Mouse (Mus musculus) large intestine, adult 2 months (tissue): ENCODE results near the gene Utrn. TPM values are rescaled to one million over a fixed set of nuclear protein-coding genes. Genes with fewer than 3 reads are reported as not detected.

Source experiments
- DNase-seq: peaks from one replicate; pipeline ENCODE4 v3.0.0-alpha.2; 2012; ENCODE audit warnings: low read depth, low spot score
- WGBS: fragments of 180-500 bp; shearing (Covaris S2); methylation state at CpG from one replicate; pipeline ENCODE4 v1.1.7; 2018; 5-methylcytosine and 5-hydroxymethylcytosine counted together
- polyA plus RNA-seq: library from polyadenylated mRNA; depleted of rRNA; stranded (reverse); fragments of >200 nt; gene quantifications from 2 replicates; pipeline ENCODE4 v1.2.3, GENCODE M21; 2012

The Utrn gene
- polyA plus RNA-seq, 1 experiment = 10.5 TPM

DNA sequence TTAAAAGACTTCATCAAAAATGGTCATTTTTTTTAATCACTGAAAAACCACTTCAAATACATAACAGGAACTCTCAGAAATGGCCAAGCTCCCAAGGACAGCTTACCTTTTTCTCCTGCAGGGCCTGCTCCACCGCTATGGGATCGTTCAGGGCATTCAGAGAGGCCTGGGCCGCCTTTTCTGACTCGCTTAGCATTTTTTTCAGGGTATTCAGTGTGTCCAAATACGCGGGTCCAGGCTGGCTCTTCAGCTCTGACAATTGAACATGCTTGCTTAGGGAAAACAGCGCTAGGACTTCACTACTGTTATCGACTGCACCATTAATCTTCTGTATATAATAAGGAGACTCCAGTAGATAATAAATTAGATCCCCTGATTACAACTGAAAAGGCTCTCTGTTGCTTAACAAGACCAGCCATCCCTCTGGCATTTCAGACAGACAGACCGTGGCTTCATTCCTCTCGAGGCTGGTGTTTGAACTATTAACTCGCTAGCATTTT lies 157.8 kb downstream of the Utrn start:
- 87% methylated on average over 11 of the region's 11 CpGs for WGBS
- no peak for DNase-seq

DNA sequence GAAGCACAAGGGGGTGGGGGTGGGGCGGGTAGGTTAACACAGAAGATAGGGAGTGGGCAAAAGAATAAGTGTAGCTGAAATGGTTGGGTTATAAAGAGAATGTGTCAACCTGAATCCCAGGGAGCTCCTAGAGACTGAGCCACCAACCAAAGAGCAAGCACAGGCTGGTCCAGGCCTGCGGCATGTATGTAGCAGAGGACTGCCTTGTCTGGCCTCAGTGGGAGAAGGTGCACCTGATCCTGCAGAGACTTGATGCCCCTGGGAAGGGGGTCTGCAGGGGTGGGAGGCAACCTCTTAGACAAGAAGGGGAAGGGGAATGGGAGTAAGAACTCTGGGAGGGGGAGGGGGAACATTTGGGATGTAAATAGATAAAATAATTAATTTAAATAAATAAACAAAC lies 162.6 kb downstream of the Utrn start:
- no peak for DNase-seq
- 95% methylated on average over 2 of the region's 2 CpGs for WGBS

DNA sequence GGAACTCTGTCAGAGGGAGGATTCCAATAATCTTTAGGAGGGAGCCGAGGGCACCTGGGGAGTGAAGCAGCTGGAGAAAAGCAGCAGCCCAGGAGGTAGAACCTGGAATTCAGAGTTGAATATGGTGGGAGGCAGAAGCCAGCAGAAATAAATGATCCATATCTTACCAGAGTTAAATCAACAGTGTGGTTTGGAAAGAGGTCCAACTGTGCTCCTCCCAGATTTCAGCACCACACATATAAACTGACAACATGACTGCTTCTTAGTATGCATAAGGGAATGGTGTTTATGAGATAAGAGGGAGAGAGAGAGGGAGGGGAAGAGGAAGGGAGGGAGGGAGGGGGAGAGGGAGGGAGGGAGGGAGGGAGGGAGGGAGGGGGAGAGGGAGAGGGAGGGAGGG lies 163.2 kb downstream of the Utrn start:
- DNase-seq = no peak
- WGBS = 71% methylated on average over 1 of the region's 1 CpGs

DNA sequence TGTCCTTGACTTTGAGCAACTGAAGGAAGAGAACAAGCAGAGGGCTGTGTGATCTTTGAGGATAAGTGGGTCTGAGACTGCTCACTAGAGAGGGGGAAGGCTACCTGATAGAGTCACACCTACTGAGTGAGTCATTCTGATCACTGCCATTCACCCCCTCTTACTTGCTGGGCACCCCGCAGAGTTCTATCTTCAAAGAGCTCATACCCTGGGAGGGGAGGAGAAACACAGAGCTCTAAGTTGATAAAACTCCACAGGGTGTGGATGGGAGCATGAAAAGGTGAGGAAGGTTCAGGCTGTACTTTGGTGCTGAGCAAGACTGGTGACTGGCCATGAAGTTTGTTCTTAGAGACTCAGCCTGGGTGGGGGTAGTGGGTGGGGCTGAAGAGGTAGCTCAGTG lies 164.9 kb downstream of the Utrn start:
- DNase-seq = no peak

DNA sequence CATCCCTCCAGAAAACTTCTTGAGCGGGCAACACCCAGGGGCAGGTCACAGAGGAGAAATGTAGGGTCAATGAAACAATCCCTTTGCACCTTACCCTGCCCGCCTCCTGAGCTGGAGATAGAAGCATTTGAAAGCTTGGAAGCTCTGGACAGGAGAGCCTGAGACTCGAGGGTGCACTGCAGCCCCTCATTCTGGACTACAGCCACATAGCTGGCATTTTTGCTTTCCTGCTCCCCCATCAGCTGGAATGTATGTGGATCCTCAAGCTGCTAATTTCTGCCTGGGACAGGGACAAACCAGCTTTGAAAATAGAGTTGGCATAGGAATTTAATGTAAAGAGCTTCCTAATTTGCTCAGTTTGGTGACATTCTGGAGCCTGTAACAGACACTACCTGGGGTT lies 165.6 kb downstream of the Utrn start:
- 74% methylated on average over 3 of the region's 3 CpGs for WGBS
- no peak for DNase-seq

More for the DNA sequence above, 164.9 kb downstream of the Utrn start:
- 25% methylated on average over 1 of the region's 1 CpGs for WGBS

DNA sequence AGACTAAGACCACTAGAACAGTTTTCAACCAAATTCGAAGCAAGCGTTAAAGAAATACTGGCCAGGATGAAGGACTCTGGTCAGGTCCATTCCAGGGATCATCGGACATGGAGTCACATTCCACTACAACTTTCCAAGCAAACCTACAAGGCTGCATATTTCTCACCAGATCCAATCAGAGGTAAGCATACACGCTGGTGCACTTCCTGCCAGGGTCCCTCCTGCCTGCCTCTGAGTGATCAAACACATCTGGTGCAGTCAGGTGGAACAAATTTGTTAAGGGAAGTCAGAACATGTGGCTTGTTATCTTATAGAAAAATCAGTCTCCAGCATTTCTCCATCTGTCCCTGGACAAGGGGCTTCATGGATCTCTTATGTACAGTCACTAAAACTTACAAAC lies 167.0 kb downstream of the Utrn start:
- WGBS = 80% methylated on average over 4 of the region's 4 CpGs
- DNase-seq = no peak

DNA sequence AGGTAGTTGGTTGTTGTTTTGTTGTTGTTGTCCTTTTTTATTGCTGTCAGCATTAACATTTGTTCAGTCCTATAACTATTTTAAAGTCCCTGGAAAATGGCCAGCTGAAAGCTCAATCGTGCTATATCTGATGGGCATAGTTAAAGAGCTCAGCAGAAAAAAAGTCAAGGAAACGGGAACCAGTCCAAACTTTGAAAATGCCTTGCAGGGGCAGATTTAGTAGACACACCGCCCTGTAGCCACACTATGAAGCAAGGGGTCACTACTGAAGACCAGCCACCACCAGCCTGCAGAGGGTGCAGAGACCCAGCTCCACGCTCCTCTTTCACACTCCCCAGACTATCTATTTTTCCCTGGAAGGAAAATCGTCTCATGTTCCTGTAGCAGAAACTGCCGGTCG lies 167.5 kb downstream of the Utrn start:
- no peak for DNase-seq
- 72% methylated on average over 7 of the region's 7 CpGs for WGBS

DNA sequence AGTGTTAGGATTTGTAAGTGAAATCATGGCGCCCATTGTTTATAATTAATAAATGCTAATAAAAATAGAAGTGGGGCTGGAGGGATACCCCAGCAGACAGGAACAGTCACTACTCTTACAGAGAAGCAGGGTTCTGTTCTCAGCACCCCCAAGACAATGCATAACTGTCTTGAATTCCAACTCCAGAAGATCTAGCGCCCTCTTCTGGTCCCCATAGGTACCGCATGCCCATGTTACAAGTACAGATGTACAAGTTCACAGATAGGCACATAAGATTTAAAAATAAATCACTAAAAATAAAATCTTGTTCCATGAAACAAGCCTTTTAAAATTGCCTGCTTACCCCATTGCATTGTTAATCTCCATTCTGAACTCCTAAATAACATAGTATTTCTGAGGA lies 168.6 kb downstream of the Utrn start:
- no peak for DNase-seq
- WGBS = 84% methylated on average over 3 of the region's 3 CpGs

DNA sequence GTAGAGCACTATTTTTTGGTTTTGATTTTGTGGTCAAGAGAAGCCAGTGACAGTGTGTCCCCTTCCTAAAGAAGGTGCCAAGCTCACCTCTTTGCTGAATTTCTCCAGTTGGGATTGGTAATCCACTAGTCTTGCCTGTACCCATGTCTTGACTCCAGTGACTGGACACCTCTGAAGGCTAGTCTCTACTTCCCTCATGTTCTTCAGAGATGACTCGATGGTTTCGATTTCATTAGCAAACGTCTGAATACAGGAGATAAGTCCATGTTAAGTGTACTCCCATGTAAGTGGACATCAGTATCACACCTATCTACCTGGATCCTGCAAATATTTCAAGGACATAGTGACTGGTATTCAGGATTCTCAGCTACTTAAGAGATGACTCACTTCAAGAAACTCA lies 171.3 kb downstream of the Utrn start:
- WGBS = 87% methylated on average over 3 of the region's 3 CpGs
- DNase-seq = no peak

DNA sequence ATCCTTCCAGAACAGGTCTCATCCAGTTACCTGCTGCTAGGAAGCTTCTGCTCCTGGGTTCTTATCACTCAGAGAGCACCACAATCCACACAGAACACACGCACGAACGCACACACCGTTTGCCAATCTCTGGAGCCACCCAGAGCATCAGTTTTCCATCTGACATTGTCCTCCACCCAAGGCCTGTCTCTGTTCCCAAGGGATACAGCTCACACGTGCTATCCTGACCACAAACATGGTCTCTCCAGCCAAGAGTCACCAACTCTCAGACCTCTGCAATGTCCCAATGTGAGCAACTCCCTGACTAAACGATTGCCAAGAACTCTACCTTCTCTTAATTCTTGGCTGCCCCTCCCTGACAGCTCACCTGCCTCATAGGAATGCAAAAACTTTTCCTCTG lies 172.5 kb downstream of the Utrn start:
- 88% methylated on average over 6 of the region's 6 CpGs for WGBS

DNA sequence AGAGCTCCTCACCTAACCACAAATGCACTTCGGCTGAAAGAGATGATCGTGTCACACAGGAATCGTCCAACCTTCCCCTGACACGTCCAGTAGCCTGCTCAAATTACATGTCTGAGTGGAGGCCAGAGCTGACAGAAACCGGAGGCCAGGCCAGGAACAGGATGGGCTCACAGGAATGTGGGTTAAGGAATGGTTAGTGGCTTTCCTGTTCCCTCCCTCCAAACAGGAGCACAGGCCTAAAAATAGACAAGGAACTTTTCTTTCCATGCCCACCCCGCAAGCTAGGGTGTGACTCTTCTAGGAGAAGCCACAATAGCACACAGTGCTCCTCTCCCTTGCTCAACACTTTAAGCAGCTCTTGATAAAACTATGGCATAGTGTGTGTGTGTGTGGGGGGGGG lies 174.4 kb downstream of the Utrn start:
- no peak for DNase-seq
- 58% methylated on average over 6 of the region's 6 CpGs for WGBS

More for the DNA sequence above, 172.5 kb downstream of the Utrn start:
- no peak for DNase-seq

DNA sequence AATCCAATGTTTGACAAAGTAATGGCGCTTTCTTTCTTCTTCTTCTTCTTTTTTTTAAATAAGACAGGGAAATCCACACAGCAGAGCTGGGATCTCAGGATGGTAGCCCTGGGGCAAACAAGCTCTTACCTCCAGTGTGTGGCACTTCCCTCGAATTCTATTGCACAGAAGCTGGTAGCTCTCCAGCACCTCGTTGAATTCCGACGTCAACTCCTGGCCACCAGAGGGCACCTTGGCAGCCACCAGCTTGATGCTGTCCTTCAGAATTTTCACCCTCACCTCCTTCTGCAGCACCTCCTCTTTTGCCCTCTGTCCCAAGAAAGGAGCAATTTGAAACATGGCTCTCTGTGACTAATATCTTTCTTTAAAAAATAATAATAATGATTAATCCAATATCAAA lies 178.6 kb downstream of the Utrn start:
- peak; percentile 32 for DNase-seq
- WGBS = 22% methylated on average over 5 of the region's 5 CpGs

DNA sequence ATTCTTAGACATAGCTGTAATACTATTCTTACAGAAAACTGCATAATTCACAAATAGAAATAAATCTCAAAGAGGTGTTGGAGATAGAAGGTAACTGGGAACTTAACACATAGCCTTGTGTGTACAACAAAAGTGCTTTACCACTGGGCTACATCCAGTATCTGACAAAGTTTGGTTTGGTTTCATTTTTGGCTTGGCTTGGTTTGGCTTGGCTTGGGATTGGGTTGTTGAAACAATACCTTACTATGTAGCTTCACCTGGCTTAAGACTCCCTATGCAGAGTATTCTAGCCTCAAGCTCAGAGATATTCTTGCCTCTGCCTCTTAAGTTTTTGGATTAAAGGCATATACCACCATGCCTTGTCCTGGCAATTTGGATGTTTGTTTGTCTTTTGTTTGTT lies 183.5 kb downstream of the Utrn start:
- no peak for DNase-seq

DNA sequence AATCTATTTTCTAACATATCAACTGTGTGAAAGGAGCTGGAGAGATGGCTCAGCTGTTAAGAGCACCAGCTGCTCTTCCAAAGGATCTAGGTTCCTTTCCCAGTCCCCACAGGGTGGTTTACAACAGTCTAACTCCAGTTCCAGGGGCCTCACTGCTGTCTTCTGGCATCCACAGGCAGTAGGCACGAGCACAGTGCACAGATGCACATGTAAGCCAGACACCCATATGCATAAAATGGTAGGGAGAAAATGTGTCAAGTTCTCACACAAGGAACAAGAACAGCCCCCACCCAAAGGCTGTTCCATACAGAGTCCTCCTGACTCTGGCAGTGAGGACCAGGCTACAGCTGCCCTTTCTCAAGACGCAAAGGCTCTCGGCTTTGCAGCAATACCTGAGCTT lies 185.1 kb downstream of the Utrn start:
- DNase-seq = no peak
- WGBS = 87% methylated on average over 3 of the region's 3 CpGs

DNA sequence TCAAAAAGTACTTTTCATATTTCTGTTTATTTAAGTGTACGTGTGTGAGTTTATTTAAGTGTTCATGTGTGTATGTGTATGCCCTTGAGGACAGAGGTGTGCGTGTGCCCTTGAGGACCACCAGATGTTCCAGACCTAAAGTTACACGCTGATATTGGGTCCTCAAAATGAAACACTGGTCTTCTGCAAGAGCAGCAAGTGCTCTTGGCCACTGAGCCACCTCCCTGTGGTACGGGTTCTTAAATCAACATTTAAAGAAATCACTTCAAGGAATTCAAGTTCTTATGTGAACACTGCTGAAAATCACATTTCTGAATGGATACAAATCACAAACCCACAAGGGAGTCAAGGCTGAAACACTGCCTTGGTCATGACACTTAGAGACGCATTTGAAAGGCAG lies 195.9 kb downstream of the Utrn start:
- WGBS = 90% methylated on average over 5 of the region's 5 CpGs

DNA sequence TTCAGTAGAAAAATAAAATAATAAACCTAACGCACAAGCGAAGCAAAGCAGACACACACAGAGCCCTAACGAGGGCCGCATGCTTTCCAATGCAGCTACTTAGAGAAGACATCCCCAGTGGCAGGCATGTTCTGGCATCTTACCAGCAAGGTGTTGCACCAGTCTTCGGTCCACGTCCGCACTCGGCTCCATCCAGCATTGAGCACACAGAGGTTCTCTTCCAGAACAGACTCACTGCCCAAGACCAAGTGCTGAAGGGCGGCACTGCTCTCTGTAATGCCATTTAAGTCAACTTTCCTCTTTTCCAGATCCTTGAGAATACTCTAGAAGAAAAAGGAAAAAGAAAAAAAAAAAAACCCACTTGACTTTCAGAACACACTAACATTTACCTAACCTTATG lies 197.6 kb downstream of the Utrn start:
- DNase-seq = no peak
- WGBS = 95% methylated on average over 9 of the region's 9 CpGs

More for the DNA sequence above, 195.9 kb downstream of the Utrn start:
- no peak for DNase-seq

DNA sequence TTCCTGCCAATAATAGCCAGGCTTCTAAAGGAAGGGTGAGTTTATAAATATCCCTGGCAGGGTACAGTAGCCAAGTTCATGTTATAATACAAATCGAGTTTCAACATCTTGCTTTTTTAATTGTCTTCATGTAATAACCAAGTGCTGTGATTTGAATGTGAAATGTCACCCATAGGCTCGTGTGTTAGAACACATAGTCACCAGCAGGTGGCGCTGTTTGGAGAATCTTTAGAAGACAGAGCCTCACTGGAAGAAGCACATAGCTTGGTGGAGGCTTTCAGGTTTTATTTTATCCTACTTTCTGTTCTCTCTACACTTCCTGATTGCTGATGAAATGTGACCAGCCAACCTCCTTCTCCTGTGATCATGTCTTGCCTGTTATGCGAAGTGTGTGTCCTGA lies 207.1 kb downstream of the Utrn start:
- WGBS = 89% methylated on average over 4 of the region's 4 CpGs
- no peak for DNase-seq

DNA sequence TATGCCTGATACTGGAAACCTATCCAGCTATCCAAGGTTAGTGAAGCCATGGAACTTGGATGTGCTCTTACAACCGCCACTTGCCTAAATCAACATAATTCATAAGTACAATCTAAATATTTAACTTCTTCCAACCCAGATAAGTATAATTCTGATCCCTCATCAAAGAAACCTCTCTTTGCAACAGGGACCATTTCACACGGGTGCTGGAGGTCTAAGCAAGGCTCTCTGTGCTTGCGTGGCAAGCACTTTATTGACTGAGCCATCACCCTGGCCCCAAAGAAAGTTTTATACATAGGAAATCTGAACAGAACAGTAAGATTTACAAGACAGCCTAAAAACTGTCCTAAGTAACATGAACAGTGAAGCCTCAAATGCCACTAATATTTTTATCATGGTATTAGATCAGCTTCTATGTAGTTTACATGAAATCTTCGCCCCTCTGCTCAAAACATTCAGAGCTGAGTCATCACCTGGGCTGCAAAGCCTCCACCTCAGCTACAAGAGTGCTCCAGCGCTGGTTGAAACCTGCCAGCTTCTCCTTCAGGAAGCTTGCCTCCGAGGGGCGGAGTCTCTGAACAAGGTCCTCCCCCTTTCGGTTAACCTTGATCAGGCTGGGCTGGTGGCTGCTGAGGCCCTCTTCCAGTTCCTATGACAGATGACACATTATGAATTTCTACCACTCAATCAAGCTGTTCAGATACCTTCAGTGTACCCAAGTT lies 211.0 kb downstream of the Utrn start:
- WGBS = 38% methylated on average over 8 of the region's 8 CpGs
- peak; percentile 11 for DNase-seq

DNA sequence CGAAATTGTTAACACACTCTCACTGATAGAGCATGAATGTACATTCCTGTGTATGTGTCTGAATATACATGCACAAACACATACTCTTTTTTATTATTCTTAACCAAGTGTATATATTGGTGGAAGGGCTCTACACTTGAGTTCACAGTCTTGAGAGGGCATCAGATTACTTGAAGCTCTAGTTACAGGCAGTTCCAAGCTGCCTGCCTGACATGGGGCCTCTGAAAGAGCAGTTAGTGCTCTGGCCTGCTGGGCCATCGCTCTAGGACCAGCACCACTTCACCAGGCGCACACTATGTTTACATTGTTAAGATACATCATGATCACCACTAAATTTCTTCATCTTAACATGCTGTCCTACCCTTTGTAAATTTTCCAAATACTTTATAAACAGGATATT lies 216.2 kb downstream of the Utrn start:
- DNase-seq = no peak
- 83% methylated on average over 3 of the region's 3 CpGs for WGBS

DNA sequence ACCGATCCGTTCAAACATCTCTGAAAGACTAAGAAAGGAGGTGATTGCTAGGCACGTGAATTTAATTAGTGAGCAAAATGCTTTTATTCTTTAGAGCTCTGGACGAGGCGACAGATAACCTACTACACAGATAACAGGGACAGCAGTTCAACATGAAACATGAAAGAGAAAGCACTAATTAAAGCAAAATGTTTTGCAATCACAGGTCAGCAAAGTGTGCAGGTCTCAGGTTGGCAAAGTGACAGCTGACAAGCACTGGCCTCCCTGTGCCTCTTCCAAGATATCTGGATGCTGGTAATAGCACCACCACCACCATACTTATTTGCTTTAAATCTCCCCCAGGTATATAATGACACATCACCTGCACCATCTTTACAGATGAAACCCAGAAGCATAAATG lies 223.0 kb downstream of the Utrn start:
- 88% methylated on average over 5 of the region's 5 CpGs for WGBS
- no peak for DNase-seq

DNA sequence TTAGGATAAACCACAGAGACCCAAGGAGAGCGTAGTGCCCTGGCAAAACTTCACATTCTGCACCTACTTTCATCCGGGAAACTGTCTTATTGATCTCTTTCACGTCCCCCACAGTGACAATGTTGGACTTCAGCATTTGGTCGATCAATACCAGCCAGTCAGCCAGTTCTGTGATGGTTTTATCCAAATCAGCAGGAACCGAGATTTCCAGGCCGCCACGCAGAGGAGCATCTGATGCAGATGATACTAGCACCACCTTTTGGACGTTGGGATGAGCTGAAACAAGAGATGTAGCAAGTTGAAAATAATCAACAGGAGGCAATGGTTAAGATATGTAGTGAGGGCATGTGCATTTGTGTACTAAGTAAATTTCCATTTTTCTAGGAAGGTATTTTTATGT lies 225.8 kb downstream of the Utrn start:
- no peak for DNase-seq
- WGBS = 85% methylated on average over 8 of the region's 8 CpGs

DNA sequence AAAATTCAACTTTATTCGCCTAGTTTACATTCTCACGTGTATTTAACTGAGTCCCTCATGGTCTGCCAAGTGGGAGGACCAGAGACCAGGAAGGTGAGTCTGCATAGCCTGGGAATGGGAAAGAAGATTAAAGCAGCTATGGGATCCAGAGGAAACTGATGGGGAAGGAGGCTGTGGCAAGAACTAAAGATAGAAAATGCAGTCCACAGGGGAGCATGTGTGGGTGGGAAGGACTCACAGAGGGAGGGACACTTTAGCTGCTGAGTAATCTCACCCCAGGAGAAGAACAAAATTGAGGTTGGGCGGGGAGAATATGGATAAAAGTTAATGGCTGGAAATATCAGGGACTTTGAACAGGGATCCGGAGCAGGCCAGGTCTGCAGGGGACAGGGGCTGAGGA lies 229.5 kb downstream of the Utrn start:
- DNase-seq = no peak
- WGBS = 69% methylated on average over 4 of the region's 4 CpGs
